Mouse (Mus musculus): ENCODE results near the gene Grap2.
A peak's percentile ranks its signal among the peaks of the same experiment; 100 is the strongest.

The Grap2 gene

GRCm38 (mm10) chr15:80572291-80572690 lies at the start of gene Grap2:
TSS of gene Grap2 (plus strand) at chr15:80572594.
- DNase-seq = no peak

- DNase-seq = no peak
Observed at GRCm38 (mm10) chr15:80529955-80530869, 42.2 kb upstream of the Grap2 start.

GRCm38 (mm10) chr15:80531026-80531425 lies 41.4 kb upstream of the Grap2 start:
- no peak for DNase-seq

- no peak for DNase-seq
Observed at GRCm38 (mm10) chr15:80532281-80533072, 39.9 kb upstream of the Grap2 start.

- DNase-seq = no peak
Observed at GRCm38 (mm10) chr15:80533274-80533673, 39.1 kb upstream of the Grap2 start.

- DNase-seq = no peak
Observed at GRCm38 (mm10) chr15:80536051-80536450, 36.3 kb upstream of the Grap2 start.

GRCm38 (mm10) chr15:80538075-80538474 lies 34.3 kb upstream of the Grap2 start:
- no peak for DNase-seq

- DNase-seq = no peak
Observed at GRCm38 (mm10) chr15:80538671-80539340, 33.6 kb upstream of the Grap2 start.

GRCm38 (mm10) chr15:80544115-80544514 lies 28.3 kb upstream of the Grap2 start:
- DNase-seq = no peak

- DNase-seq = no peak
Observed at GRCm38 (mm10) chr15:80545430-80545829, 27.0 kb upstream of the Grap2 start.

- no peak for DNase-seq
Observed at GRCm38 (mm10) chr15:80554860-80555822, 17.3 kb upstream of the Grap2 start.

GRCm38 (mm10) chr15:80556021-80556420 lies 16.4 kb upstream of the Grap2 start:
- no peak for DNase-seq

- no peak for DNase-seq
Observed at GRCm38 (mm10) chr15:80557745-80558144, 14.6 kb upstream of the Grap2 start.

GRCm38 (mm10) chr15:80559534-80559933 lies 12.9 kb upstream of the Grap2 start:
- no peak for DNase-seq

GRCm38 (mm10) chr15:80559978-80560377 lies 12.4 kb upstream of the Grap2 start:
- no peak for DNase-seq

- DNase-seq = peak; percentile 57 to 71
Observed at GRCm38 (mm10) chr15:80560646-80561580, 11.5 kb upstream of the Grap2 start.

- no peak for DNase-seq
Observed at GRCm38 (mm10) chr15:80562446-80562845, 9.9 kb upstream of the Grap2 start.

- no peak for DNase-seq
Observed at GRCm38 (mm10) chr15:80563634-80564208, 8.7 kb upstream of the Grap2 start.

- DNase-seq = no peak
Observed at GRCm38 (mm10) chr15:80565106-80565665, 7.2 kb upstream of the Grap2 start, which contains the start of gene Enthd1. TSS of gene Enthd1 (minus strand) at chr15:80565156.

GRCm38 (mm10) chr15:80566696-80567095 lies 5.7 kb upstream of the Grap2 start:
- no peak for DNase-seq
